Mouse (Mus musculus): ENCODE measurements around the gene Slamf8.

- no peak for TF ChIP-seq CTCF (IDR thresholded peaks at IDR 0.05; ENCODE audit: insufficient read depth, low read depth, low read length)
- no peak for TF ChIP-seq POLR2A (IDR thresholded peaks at IDR 0.05; ENCODE audit: insufficient read depth, low read depth, low read length)
Observed at GRCm38 (mm10) chr1:172593956-172594355, 3.6 kb upstream of the Slamf8 start.
